Mouse (Mus musculus): ENCODE data around the gene Pparg. TPM values are rescaled to one million over a fixed set of nuclear protein-coding genes. Genes with fewer than 3 reads are reported as not detected.

Pparg gene
- polyA plus RNA-seq, 2 experiments = 0.67 to 1.7 TPM

DNA sequence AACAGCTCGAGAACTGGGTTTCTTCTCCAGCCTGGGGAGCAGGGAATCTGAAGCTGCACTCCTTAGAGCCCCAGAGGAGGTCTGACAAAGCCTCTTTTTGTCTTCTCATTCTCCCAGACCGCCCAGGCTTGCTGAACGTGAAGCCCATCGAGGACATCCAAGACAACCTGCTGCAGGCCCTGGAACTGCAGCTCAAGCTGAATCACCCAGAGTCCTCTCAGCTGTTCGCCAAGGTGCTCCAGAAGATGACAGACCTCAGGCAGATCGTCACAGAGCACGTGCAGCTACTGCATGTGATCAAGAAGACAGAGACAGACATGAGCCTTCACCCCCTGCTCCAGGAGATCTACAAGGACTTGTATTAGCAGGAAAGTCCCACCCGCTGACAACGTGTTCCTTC, 129.1 kb downstream of the Pparg start:
- Histone ChIP-seq H3K27ac (no peak overlapping the region), H3K4me3 (ENCODE audit: insufficient read depth in 1 of 2, low read depth in 2 of 2, low read length in 2 of 2) (no peak overlapping the region), H3K4me2 (ENCODE audit: low read depth) (no peak overlapping the region), H3K4me1 (replicated peaks; ENCODE audit: control insufficient read depth in 2 of 2, insufficient read depth in 2 of 2, low read length in 1 of 2) (peaks cover 0 to 2% of the 10 kb centered on the region in 2 experiments; a peak in 1 of 4 replicates), H3K9me3 (ENCODE audit: control insufficient read depth, low read length) (no peaks in the 10 kb centered on the region), H3K27me3 (ENCODE audit: control insufficient read depth, insufficient read depth, low read length) (no peaks in the 10 kb centered on the region), H3K36me3 (replicated peaks; ENCODE audit: control insufficient read depth, insufficient read depth, low read depth) (no peaks in the 10 kb centered on the region), H3K9ac (replicated peaks) (no peak overlapping the region)
- DNase-seq (ENCODE audit: low read depth in 3 of 3, low spot score in 3 of 3) (no peak), ATAC-seq (ENCODE audit: insufficient read depth) (no peak)
- WGBS (ENCODE audit: insufficient replicate concordance) = 61% methylated on average over 9 of the region's 9 CpGs
- TF ChIP-seq CTCF (IDR thresholded peaks at IDR 0.05; ENCODE audit: low read depth) (no peak), EP300 (IDR thresholded peaks at IDR 0.05; ENCODE audit: low read depth) (no peak)

DNA sequence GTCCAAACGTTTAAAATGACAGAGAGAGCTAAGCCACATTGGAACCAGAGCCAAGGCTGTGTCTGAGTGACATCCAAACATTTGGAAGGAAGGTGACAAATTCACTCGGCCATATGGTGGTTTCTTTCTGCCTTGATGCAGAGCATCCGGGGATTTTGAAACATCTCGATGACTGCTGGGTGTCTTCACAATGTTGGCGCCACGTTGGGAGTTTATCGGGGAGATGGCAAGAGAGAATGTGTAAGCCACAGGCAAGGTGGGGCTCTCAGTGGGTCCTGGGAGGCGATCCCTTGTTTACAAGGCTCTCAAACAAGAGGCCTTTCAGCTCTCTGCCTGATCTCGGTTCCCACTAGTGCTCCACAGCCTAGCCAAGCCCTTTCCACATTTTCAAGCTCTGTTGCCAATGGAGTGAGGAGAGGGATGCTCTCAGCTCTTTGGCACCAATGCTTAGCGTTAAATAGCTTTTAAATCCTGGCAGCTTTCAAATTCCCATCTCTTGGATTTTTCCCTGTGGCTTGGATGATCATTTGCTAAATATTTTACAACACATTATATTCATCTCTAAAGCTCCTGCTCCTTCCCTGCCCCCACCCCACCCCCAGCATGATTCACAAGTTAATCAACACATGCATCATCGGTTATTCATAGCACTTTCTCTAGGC, 132.3 kb downstream of the Pparg start:
- no peaks in the 10 kb centered on the region for H3K27me3 ChIP-seq (ENCODE audit: control insufficient read depth, insufficient read depth, low read length)
- H3K4me3 ChIP-seq (ENCODE audit: insufficient read depth in 1 of 2, low read depth in 2 of 2, low read length in 2 of 2) = no peak overlapping the region
- ATAC-seq (ENCODE audit: insufficient read depth) = no peak
- TF ChIP-seq EP300 (IDR thresholded peaks at IDR 0.05; ENCODE audit: low read depth) (no peak), CTCF (IDR thresholded peaks at IDR 0.05; ENCODE audit: low read depth) (no peak)
- no peak overlapping the region for H3K9ac ChIP-seq (replicated peaks)
- DNase-seq (ENCODE audit: low read depth in 3 of 3, low spot score in 3 of 3) = no peak
- 38% methylated on average over 11 of the region's 11 CpGs for WGBS (ENCODE audit: insufficient replicate concordance)
- no peaks in the 10 kb centered on the region for H3K36me3 ChIP-seq (replicated peaks; ENCODE audit: control insufficient read depth, insufficient read depth, low read depth)
- no peak overlapping the region for H3K4me2 ChIP-seq (ENCODE audit: low read depth)
- no peaks in the 10 kb centered on the region for H3K9me3 ChIP-seq (ENCODE audit: control insufficient read depth, low read length)
- H3K4me1 ChIP-seq (replicated peaks; ENCODE audit: control insufficient read depth in 2 of 2, insufficient read depth in 2 of 2, low read length in 1 of 2) = peaks cover 0 to 2% of the 10 kb centered on the region in 2 experiments; a peak in 1 of 4 replicates
- no peak overlapping the region for H3K27ac ChIP-seq

DNA sequence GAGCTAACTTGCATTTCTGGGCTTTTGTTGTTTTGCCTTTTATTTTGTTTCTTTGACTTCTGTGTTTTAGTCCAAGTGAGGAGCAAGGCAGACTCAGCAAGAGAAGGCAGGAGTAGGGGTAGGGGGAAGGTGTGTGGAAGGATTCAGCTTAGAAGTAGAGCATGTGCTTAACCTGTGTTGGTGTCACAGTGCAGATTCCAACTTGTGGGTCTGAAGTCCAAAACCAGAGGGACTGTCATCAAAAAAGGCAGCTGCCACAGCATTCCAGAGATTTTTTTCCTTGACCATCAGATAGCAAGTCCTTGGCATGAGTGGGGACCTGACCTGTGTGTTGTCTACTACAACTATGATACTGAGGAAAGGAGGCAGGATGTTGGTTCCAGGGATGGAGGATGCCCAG, 133.1 kb downstream of the Pparg start:
- H3K9me3 ChIP-seq (ENCODE audit: control insufficient read depth, low read length) = no peaks in the 10 kb centered on the region
- no peak overlapping the region for H3K27ac ChIP-seq
- no peak for DNase-seq (ENCODE audit: low read depth in 3 of 3, low spot score in 3 of 3)
- H3K4me3 ChIP-seq (ENCODE audit: insufficient read depth in 1 of 2, low read depth in 2 of 2, low read length in 2 of 2) = no peak overlapping the region
- TF ChIP-seq EP300 (IDR thresholded peaks at IDR 0.05; ENCODE audit: low read depth) (no peak), CTCF (IDR thresholded peaks at IDR 0.05; ENCODE audit: low read depth) (no peak)
- no peak for ATAC-seq (ENCODE audit: insufficient read depth)
- H3K36me3 ChIP-seq (replicated peaks; ENCODE audit: control insufficient read depth, insufficient read depth, low read depth) = no peaks in the 10 kb centered on the region
- H3K4me1 ChIP-seq (replicated peaks; ENCODE audit: control insufficient read depth in 2 of 2, insufficient read depth in 2 of 2, low read length in 1 of 2) = peaks cover 0 to 2% of the 10 kb centered on the region in 2 experiments; a peak in 1 of 4 replicates
- no peaks in the 10 kb centered on the region for H3K27me3 ChIP-seq (ENCODE audit: control insufficient read depth, insufficient read depth, low read length)
- H3K4me2 ChIP-seq (ENCODE audit: low read depth) = no peak overlapping the region
- no peak overlapping the region for H3K9ac ChIP-seq (replicated peaks)

DNA sequence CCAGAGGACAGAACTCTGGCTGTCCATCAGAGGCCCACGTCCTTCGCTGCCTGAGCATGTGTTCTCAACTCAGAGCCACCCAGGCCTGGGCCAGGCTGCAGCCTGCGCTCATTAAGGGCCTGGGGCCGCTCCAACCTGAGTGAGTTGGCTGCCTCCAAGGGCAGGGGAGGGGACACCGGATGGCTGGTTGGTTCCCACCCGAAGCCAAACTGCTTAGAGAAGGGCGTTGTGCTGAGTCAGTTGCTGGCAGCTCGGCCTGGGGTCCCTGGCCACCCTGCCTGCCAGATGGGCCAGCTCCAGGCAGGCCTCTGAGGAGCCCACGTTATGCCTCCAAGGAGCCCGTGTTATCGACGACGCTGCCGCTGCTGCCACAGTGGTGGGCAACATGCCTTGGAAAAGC, 138.8 kb downstream of the Pparg start:
- TF ChIP-seq EP300 (IDR thresholded peaks at IDR 0.05; ENCODE audit: low read depth) = no peak
- no peak for TF ChIP-seq CTCF (IDR thresholded peaks at IDR 0.05; ENCODE audit: low read depth)
- DNase-seq (ENCODE audit: low read depth in 3 of 3, low spot score in 3 of 3) = no peak
- Histone ChIP-seq H3K9ac (replicated peaks) (no peak overlapping the region), H3K4me1 (replicated peaks; ENCODE audit: control insufficient read depth in 2 of 2, insufficient read depth in 2 of 2, low read length in 1 of 2) (no peaks in the 10 kb centered on the region), H3K36me3 (replicated peaks; ENCODE audit: control insufficient read depth, insufficient read depth, low read depth) (no peaks in the 10 kb centered on the region), H3K27me3 (ENCODE audit: control insufficient read depth, insufficient read depth, low read length) (no peaks in the 10 kb centered on the region), H3K4me2 (ENCODE audit: low read depth) (no peak overlapping the region), H3K27ac (no peak overlapping the region), H3K4me3 (ENCODE audit: insufficient read depth in 1 of 2, low read depth in 2 of 2, low read length in 2 of 2) (no peak overlapping the region), H3K9me3 (ENCODE audit: control insufficient read depth, low read length) (no peaks in the 10 kb centered on the region)
- no peak for ATAC-seq (ENCODE audit: insufficient read depth)
- WGBS (ENCODE audit: insufficient replicate concordance) = 73% methylated on average over 14 of the region's 14 CpGs

DNA sequence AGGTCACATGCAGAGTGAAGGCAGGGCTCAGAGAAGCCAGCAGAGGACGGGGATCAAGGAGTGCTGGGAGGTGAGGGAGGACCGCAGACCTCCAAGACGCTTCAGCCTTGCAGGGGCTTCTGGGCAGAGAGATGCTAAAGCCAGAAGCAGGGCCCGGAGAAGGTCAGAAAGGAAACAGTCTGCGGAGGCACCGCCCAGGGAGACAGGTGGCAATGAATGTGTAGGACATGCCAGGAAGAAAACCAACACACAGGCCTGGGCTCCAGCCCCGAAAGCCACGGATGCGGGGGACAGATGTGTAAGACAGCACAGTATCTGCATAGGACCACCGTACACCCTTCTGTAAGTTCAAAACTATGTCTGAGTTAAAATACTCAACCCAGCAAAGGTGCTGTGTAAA, 139.5 kb downstream of the Pparg start:
- ATAC-seq (ENCODE audit: insufficient read depth) = no peak
- no peak for TF ChIP-seq CTCF (IDR thresholded peaks at IDR 0.05; ENCODE audit: low read depth)
- 75% methylated on average over 10 of the region's 10 CpGs for WGBS (ENCODE audit: insufficient replicate concordance)

More for the DNA sequence above, 139.5 kb downstream of the Pparg start:
- no peaks in the 10 kb centered on the region for H3K36me3 ChIP-seq (replicated peaks; ENCODE audit: control insufficient read depth, insufficient read depth, low read depth)
- no peak overlapping the region for H3K4me2 ChIP-seq (ENCODE audit: low read depth)
- no peak for DNase-seq (ENCODE audit: low read depth in 3 of 3, low spot score in 3 of 3)
- H3K9me3 ChIP-seq (ENCODE audit: control insufficient read depth, low read length) = no peaks in the 10 kb centered on the region
- no peak overlapping the region for H3K4me3 ChIP-seq (ENCODE audit: insufficient read depth in 1 of 2, low read depth in 2 of 2, low read length in 2 of 2)
- H3K27ac ChIP-seq = no peak overlapping the region
- H3K27me3 ChIP-seq (ENCODE audit: control insufficient read depth, insufficient read depth, low read length) = no peaks in the 10 kb centered on the region
- no peak overlapping the region for H3K9ac ChIP-seq (replicated peaks)
- H3K4me1 ChIP-seq (replicated peaks; ENCODE audit: control insufficient read depth in 2 of 2, insufficient read depth in 2 of 2, low read length in 1 of 2) = no peaks in the 10 kb centered on the region
